Mouse (Mus musculus) brain, embryonic 14.5 days (tissue): ENCODE measurements around the gene Drc1. TPM values are rescaled to one million over a fixed set of nuclear protein-coding genes. Genes with fewer than 3 reads are reported as not detected.

ENCODE experiments used
- DNase-seq: peaks from one replicate; pipeline ENCODE4 v3.0.0-alpha.2; 2011; ENCODE audit warnings: low read depth
- CTCF ChIP-seq: fragments of 200-500 bp; IDR thresholded peaks from 2 replicates; pipeline ENCODE4 v1.5.1; 2012; ENCODE audit warnings: inconsistent platforms, mild to moderate bottlenecking, moderate library complexity, borderline replicate concordance; ENCODE audit not compliant: insufficient read depth, insufficient read length; ENCODE audit errors: extremely low read depth
- POLR2A ChIP-seq: fragments of 200-500 bp; IDR thresholded peaks from 2 replicates; pipeline ENCODE4 v1.6.1; 2012; ENCODE audit warnings: mild to moderate bottlenecking, inconsistent platforms, borderline replicate concordance; ENCODE audit not compliant: poor library complexity, insufficient read depth, insufficient read length, severe bottlenecking; ENCODE audit errors: extremely low read depth
- polyA plus RNA-seq: library from polyadenylated mRNA; depleted of rRNA; stranded (reverse); fragments of >200 nt; gene quantifications from 2 replicates; pipeline ENCODE4 v1.2.3, GENCODE M21; 2012

Drc1 gene
- polyA plus RNA-seq, 1 experiment: 4.0 TPM

GRCm38 (mm10) chr5:30340815-30341214, 59.6 kb downstream of the Drc1 start:
- TF ChIP-seq CTCF: no peak
- no peak for TF ChIP-seq POLR2A
- no peak for DNase-seq

GRCm38 (mm10) chr5:30341601-30342365, 60.6 kb downstream of the Drc1 start:
- no peak for DNase-seq
- TF ChIP-seq CTCF (no peak), POLR2A (no peak)

- TF ChIP-seq CTCF (no peak), POLR2A (no peak)
- peak; percentile 25 for DNase-seq
Measured at GRCm38 (mm10) chr5:30342601-30343015, 61.4 kb downstream of the Drc1 start.

DNA sequence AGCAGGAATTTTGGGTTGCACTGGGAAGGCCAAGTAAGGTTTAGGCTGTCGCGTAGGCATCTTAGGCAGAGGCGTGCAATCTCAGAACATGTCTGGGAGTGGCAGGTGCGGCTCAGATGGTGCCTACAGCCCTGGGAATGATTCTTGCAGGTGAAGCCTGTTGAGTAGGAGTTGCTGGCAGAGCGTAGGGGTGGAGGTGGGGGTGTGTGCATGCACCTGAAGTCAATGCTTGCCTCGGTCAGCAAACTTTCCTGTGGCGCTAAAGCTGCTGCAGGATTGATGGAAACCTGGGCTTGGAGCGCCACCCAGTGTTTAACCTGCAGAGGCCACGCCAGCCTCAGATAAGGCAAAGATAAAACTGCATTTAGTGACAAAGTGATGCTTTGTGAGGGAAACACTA, 61.9 kb downstream of the Drc1 start:
- TF ChIP-seq CTCF (peak; percentile 94), POLR2A (no peak)
- DNase-seq: peak; percentile 86

DNA sequence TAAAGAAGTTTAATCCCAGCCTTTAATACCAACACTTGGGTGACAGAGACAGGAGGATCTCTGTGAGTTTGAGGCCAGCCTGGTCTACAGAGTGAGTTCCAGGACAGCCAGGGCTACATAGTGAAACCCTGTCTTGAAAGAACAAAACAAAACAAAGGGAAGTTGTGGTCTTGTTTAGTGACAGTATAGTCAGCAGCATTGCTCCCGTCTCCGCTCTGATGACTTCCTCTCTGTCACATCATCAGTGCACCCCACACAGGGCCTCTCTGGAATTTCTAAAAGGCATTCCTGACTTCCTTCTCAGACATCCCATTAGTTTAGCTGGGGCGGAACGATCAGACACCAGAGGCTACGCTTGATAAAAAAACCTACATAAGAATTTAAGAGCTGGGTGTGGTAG, 62.7 kb downstream of the Drc1 start:
- TF ChIP-seq POLR2A (no peak), CTCF (no peak)
- DNase-seq: no peak

GRCm38 (mm10) chr5:30353605-30354004, 72.4 kb downstream of the Drc1 start:
- TF ChIP-seq POLR2A: no peak
- no peak for DNase-seq

- TF ChIP-seq CTCF (no peak), POLR2A (no peak)
- DNase-seq: no peak
Measured at GRCm38 (mm10) chr5:30355114-30355513, 73.9 kb downstream of the Drc1 start.

DNA sequence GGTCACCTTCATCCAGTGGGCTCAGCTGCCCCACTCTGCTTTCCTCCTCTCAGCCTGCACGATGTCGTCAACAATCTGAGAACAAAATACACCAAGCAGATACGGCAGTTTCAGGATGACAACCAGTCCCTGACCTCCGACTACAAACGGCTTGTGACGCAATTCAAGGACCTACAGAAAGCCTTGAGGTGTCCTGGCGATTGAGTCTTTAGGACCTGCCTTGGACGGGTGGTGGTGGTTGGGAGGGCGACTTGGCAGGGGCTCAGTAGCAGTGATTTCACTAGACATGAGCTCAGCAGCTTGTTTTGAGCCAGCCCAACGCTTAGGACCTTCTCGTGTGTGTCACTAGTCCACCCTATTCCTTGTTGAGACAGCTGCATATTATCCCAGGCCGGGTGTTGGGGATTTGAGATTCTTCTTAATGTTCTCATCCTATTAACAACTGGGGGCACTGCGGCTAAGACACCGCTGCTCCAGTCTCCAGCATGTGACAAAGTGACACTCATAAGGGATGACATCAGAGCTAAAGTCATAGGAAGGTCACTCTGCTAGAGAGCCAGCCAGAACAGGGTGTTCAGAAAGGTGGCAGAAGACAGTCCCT, 74.5 kb downstream of the Drc1 start:
- no peak for DNase-seq
- TF ChIP-seq POLR2A (no peak), CTCF (no peak)

DNA sequence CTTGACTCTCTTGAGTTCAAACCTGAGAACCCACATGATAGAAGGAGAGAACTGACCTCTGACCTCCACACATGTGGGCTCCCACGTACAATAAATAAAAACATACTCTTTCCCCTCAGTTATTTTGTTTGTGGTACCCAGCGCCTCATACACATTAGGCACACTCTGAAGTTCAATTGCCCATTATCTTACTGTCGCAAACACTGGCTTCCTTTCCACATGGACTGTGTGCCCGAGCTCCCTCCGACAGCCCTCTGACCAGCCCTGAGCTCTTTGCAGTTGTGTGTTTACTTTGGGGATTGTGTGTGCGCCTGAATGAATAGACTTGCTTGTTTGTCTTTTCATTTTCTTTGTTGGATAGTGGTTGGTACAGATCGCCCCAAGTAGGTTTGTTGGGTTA, 75.5 kb downstream of the Drc1 start:
- DNase-seq: no peak
- TF ChIP-seq CTCF (no peak), POLR2A (no peak)

- DNase-seq: no peak
- TF ChIP-seq CTCF: no peak
- no peak for TF ChIP-seq POLR2A
Measured at GRCm38 (mm10) chr5:30358436-30359099, 77.4 kb downstream of the Drc1 start.

- no peak for TF ChIP-seq CTCF
- TF ChIP-seq POLR2A: no peak
- DNase-seq: no peak
Measured at GRCm38 (mm10) chr5:30367405-30367804, 86.2 kb downstream of the Drc1 start.
